Mouse (Mus musculus): ENCODE data around the gene Wfikkn1. TPM values are rescaled to one million over a fixed set of nuclear protein-coding genes. Genes with fewer than 3 reads are reported as not detected.

Wfikkn1 gene
- 1.6 and 2.1 TPM in 2 replicates for polyA plus RNA-seq (2012; rRNA removed)

DNA sequence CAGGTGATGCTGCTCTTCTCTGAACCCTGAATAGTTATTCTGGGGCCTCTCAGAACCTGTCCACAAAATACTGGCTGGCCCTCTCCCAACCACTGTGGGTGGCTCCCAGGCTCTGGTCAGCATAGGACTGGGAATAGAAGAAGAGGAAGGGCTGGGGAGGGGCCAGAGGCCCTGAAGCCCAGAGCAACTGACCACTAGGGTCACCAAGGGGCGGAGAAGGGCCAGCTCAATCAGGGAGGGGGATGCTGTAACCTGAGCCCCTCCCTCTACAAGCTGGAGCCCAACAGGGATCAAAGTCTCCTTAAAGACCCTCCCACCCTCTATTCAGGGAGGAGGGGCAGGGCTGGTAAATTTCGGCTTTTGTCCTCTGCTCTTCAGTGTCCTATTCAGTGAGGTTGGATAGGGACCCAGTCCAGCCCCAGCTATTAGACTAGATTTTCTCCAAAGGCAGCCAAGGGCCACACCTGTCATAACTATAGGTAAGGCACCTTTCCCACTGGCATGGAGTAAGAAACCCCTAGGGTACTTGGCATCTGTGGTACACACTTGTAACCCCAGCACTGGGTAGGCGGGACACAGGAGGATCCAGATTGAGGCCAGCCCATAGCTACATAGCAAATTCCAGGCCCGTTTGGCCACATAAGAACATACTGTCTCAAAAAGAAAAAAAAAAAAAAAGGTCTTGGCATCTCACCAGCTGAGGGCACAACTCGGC is at the start of gene Wfikkn1:
Wfikkn1 (minus strand) TSS at position 663 of the 715 bp plus-strand sequence.

DNA sequence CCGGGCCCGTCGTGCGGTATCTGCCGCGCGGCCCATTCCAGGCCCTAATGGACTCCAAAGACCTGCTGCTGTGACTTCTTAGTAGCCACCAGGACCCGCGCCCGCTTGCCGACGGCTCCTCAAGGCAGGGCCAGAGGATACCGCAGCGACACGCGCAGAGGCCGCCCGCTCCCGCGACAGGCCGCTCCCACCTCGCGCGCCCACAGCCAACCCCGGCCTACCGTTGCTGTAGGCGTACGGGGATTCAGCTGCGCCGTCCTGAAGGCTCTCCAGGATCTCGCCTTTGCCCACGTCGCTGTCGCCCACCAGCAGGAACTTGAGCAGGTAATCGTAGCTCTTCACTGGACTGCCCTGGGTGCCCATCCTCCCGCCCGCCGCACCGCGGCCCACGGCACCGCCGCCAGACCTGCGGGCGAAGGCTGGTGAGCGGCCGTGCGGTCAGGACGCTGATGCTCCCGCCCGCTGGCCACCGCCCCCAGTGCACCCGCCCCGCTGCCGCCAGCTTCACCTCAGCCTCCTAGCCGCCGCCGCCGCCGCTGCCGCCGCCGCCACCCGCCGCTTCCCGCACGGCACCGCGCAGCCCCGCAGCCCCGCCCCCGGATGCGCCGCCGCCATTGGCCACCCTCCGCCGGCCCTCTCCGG is 38.6 kb upstream of the Wfikkn1 start, which contains the start of gene Rab40c:
Rab40c (minus strand) TSS at position 584 of the 642 bp plus-strand sequence.

DNA sequence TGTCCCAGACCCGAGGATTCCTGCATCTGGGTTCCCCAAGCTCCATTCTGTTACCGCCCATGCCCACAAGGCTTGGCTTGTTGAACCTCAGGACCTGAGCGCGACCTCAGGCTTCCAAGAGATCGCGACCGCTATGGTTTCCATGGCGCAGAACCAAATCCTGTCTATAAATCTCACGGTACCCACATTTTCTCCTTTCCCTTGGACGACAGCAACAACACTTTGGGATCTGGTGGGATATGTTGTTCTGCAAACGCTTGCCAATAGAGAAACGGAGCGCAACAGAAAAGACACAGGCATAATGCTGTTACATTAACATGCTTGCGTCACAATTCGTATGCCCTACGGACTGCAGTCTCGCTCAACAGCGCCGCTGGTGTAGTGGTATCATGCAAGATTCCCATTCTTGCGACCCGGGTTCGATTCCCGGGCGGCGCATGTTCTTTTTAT is 5.9 kb downstream of the Wfikkn1 start, which contains the start of gene Mettl26:
Mettl26 (plus strand) TSS at position 354 of the 450 bp plus-strand sequence.

DNA sequence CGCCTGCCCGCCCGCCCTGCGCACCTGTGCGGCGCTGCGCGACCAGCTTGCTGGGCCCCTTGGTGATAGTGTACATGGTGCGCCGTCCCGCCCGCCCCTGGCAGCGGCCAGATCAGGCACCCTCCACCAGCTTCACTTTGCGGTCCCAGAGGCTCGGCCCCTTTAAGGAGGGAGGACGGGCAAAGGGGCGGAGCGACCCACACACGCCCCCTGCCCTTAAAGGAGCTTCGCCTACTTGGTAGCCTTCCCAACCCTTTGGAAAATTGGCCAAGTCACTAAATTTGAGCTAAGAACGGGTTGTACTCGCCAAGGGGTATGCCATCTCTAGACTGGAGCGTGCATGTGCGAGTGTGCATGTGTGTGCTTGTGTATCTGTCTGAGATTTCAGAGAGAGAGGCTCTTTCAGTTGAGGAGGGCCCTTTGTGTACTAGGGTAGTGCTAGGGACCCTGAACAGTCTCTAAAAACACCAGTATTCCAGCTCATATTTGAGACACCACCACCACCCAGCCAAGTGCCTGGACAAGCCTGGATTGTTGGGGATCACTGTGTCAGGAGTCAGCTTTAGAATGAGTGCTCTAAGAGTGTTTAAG is 12.0 kb downstream of the Wfikkn1 start, which contains the start of gene Mcrip2:
Mcrip2 (minus strand) TSS at position 164 of the 591 bp plus-strand sequence.

DNA sequence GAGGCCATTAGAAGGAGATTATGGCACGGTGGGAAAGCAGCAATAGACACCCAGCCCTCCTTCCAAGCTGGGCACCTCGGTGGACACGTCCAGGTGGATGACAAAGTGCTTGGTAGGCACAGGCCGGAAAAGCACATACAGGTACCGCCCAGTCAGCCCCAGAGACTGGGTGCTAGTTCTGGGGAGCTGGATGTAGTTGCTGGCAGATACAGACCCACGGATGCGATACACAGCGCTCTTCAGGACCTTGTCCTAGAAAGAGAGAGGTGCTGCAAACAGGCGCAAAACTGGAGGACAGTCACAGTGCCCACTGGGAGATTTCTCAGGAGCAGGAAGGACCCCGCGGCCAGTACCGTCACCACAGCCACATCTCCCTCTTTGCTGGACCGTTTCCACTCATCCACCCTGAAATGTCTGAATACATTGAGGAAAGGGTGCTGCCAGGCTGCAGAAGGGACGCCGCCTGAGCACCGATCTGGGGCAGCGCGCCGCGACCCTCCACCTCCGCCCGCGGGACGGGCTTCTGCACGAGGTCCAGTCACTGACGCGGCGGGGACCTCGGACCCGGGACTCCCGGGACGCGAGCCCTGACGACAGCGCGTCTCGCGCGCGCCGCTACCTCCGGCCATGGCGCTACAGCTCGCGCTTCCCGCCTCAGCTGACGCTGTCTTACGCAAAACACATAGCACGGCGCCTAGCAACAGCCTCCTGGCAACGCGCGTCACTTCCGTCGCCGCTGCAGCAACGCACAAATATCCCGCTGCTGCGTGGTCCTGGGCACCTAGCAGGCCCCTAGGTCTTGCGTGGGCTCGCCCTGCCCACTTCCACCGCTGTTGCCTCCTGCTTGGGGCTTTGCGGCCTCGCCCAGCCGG is 19.6 kb downstream of the Wfikkn1 start, which contains the start of gene Wdr90:
Wdr90 (minus strand) TSS at position 670 of the 872 bp plus-strand sequence.

DNA sequence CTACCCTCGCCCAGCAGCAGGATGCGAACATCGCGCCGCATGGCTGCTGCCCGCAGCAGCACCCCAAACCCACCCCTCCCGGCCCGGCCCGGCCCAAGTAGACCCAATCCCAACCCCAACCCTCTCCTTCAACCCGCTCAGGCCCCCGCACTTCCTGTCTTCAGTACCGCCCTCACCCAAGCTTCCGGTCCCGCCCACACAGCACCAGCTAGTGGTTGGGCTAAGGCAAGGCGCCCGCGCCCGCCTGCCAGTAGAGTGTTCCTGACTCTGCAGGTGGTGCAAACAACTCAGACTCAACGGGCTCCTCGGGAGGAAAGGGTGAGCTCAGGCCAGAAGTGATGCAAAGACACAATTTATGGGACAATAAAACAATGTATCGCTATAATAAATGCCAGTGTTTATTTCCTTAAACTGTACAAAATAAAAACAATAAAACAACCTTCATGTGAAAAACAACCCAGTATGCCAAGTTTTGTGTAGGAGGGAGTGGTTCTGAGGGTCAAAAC is 36.2 kb downstream of the Wfikkn1 start, which contains the start of gene Rhot2:
Rhot2 (minus strand) TSS at position 456 of the 506 bp plus-strand sequence.

DNA sequence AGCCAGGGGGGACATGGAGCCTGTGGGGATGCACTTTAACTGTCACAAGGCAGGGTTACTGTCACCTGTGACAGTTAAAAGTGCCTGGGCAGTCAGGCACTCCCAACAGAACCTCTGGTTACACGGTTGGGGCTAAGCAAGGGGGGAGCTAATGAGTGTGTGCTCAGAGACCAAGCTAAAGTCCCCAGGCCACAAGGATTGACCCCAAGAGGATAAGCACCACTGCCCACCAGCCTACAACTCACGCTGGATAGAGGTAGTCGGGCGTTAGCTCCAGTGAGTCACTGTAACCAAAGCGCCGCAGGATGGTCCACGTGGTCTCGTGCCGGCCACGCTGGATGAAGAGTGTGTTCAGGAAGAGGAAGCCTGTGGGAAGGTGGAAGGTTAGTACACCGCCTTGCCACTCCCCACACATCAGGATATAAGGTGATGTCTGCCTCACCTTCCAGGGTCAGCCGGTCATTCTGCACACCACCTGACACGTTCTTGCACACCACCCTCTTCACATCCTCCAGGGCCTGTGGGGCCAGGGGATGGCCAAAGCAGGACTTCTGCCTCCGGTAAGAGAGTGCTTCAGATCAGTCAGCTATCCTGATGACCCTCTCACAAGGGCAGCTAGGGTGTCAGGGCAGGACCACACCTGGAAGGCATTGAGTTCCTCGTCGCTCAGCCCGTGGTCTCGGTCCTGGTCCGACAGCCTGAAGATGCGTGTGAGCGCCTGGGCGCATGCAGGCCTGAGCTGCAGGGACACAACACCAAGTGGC is 39.4 kb downstream of the Wfikkn1 start, which contains the start of gene Gm20683:
Gm20683 (minus strand) TSS at position 647 of the 764 bp plus-strand sequence.

DNA sequence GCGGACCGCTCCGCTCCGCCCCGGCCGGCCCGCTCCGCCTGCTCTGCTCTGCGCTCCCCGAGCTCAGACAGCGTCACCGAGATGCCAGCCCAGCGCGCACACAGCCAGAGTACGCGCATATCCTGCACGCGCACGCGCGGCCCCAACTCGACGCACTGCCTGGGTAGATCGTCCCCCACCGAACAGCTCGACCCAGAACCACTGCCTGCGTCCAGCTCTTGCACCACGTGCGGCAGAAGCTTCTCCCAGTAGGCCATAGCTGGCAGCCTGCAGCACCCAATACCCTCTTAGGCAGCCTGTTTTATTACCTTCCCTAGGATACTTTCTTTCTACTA is 43.6 kb downstream of the Wfikkn1 start, which contains the start of gene Rhbdl1:
Rhbdl1 (minus strand) TSS at position 220 of the 335 bp plus-strand sequence.

DNA sequence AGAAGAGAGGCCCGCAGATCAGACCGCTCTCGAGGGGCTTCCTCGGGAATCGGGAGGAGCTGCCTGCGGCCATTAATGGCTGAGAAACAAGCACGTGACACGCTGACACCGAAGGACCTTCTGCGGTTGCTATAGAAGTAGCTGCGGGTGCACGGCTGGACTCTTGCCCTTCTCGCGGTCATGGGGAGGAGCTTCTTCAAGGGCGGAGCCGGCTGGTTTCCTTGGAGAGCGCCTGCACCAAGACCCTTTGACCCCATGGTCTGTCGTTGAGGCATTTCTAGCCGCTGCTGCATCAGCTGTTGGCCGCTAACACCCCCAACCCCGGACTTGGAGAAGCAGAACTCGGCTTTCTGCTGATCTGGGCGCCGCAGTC is 47.4 kb downstream of the Wfikkn1 start, which contains the start of gene Stub1:
Stub1 (minus strand) TSS at position 114 of the 373 bp plus-strand sequence.

DNA sequence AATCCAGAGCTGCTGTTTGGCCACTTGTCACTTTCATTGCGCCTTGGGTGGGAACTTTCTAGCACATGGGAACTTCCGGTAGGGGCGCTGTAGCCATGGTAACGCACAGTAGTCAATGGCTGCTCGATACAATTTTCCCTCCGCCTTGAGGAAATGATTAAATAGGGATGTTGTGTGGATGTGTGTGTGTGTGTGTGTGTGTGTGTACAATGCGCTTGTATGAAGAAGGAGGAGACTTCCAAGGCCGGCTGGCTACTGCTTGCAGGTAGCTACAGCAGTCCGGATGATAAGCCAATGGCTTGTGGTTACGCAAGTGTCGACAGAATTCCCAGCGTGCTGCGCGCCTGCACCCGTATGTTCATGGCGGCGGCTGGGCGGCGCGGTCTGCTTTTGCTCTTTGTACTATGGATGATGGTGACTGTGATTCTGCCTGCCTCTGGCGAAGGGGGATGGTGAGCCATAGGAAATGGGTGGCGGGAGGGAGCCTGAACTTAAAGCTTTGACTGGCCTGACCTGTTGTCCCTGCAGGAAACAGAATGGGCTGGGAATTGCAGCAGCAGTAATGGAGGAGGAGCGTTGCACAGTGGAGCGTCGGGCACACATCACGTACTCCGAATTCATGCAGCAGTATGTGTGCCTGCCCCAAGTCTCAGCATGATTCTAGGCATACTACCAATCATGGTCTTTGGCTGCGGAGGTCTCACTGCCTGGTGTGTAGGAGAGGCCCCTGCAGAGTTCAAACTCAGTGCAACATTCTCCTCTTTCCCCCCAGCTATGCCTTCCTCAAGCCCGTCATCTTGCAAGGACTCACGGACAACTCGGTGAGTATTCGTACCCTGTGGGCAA is 51.7 kb downstream of the Wfikkn1 start, which contains the start of gene Jmjd8:
Jmjd8 (plus strand) TSS at position 156 of the 846 bp plus-strand sequence.

Other genes starting within 250 kb of the Wfikkn1 start
- gene Gng13, start 163.7 kb downstream of the Wfikkn1 start, polyA plus RNA-seq (2012; rRNA removed), result 0.17 and 0.48 TPM in 2 replicates
- 9.4 and 10.7 TPM in 2 replicates for gene Chtf18, start 153.4 kb downstream of the Wfikkn1 start, polyA plus RNA-seq (2012; rRNA removed)
- gene Rpusd1, start 153.2 kb downstream of the Wfikkn1 start, polyA plus RNA-seq (2012; rRNA removed), result 37.3 and 40.1 TPM in 2 replicates
- 0.59 and 0.60 TPM in 2 replicates for gene Mslnl, start 144.8 kb downstream of the Wfikkn1 start, polyA plus RNA-seq (2012; rRNA removed)
- gene Msln, start 126.5 kb downstream of the Wfikkn1 start, polyA plus RNA-seq (2012; rRNA removed), result 5.1 and 8.6 TPM in 2 replicates
- gene Narfl, start 107.1 kb downstream of the Wfikkn1 start, polyA plus RNA-seq (2012; rRNA removed), result 23.0 and 24.0 TPM in 2 replicates
- gene Haghl, start 95.2 kb downstream of the Wfikkn1 start, polyA plus RNA-seq (2012; rRNA removed), result 42.7 and 47.9 TPM in 2 replicates
- not detected in 2 replicates for gene Ccdc78, start 94.3 kb downstream of the Wfikkn1 start, polyA plus RNA-seq (2012; rRNA removed)
- 140 and 190 TPM in 2 replicates for gene Fam173a, start 88.0 kb downstream of the Wfikkn1 start, polyA plus RNA-seq (2012; rRNA removed)
- gene AC134908.4, start 85.2 kb downstream of the Wfikkn1 start, polyA plus RNA-seq (2012; rRNA removed), result 0.90 and 1.5 TPM in 2 replicates
- gene Metrn, start 83.7 kb downstream of the Wfikkn1 start, polyA plus RNA-seq (2012; rRNA removed), result 30.8 and 45.3 TPM in 2 replicates
- 6.1 and 6.7 TPM in 2 replicates for gene Fbxl16, start 71.8 kb downstream of the Wfikkn1 start, polyA plus RNA-seq (2012; rRNA removed)
- gene Wdr24, start 57.2 kb downstream of the Wfikkn1 start, polyA plus RNA-seq (2012; rRNA removed), result 41.6 and 47.1 TPM in 2 replicates
- gene Jmjd8, start 52.0 kb downstream of the Wfikkn1 start, polyA plus RNA-seq (2012; rRNA removed), result 61.3 and 67.4 TPM in 2 replicates
- 184 and 196 TPM in 2 replicates for gene Stub1, start 47.5 kb downstream of the Wfikkn1 start, polyA plus RNA-seq (2012; rRNA removed)
- gene Rhbdl1, start 43.6 kb downstream of the Wfikkn1 start, polyA plus RNA-seq (2012; rRNA removed), result 20.1 and 27.0 TPM in 2 replicates
- gene Gm20683, start 39.1 kb downstream of the Wfikkn1 start, polyA plus RNA-seq (2012; rRNA removed), result 87.9 and 110 TPM in 2 replicates
- gene Rhot2, start 36.0 kb downstream of the Wfikkn1 start, polyA plus RNA-seq (2012; rRNA removed), result 134 and 145 TPM in 2 replicates
- 31.9 and 49.4 TPM in 2 replicates for gene Wdr90, start 19.4 kb downstream of the Wfikkn1 start, polyA plus RNA-seq (2012; rRNA removed)
- 146 and 175 TPM in 2 replicates for gene Mcrip2, start 12.1 kb downstream of the Wfikkn1 start, polyA plus RNA-seq (2012; rRNA removed)
- 300 and 336 TPM in 2 replicates for gene Mettl26, start 5.8 kb downstream of the Wfikkn1 start, polyA plus RNA-seq (2012; rRNA removed)
- 53.2 and 56.8 TPM in 2 replicates for gene Rab40c, start 38.9 kb upstream of the Wfikkn1 start, polyA plus RNA-seq (2012; rRNA removed)
- gene Pigq, start 64.1 kb upstream of the Wfikkn1 start, polyA plus RNA-seq (2012; rRNA removed), result 111 and 122 TPM in 2 replicates
- gene Nhlrc4, start 64.1 kb upstream of the Wfikkn1 start, polyA plus RNA-seq (2012; rRNA removed), result not detected in 2 replicates
- gene A930017K11Rik, start 71.7 kb upstream of the Wfikkn1 start, polyA plus RNA-seq (2012; rRNA removed), result 0.10 TPM in 1 of 2 replicates, not detected in the other
- gene Capn15, start 104.9 kb upstream of the Wfikkn1 start, polyA plus RNA-seq (2012; rRNA removed), result 50.6 and 50.9 TPM in 2 replicates
- 25.1 and 27.4 TPM in 2 replicates for gene Rab11fip3, start 188.7 kb upstream of the Wfikkn1 start, polyA plus RNA-seq (2012; rRNA removed)
- gene Decr2, start 209.5 kb upstream of the Wfikkn1 start, polyA plus RNA-seq (2012; rRNA removed), result 21.1 and 26.3 TPM in 2 replicates
- gene Nme4, start 214.7 kb upstream of the Wfikkn1 start, polyA plus RNA-seq (2012; rRNA removed), result 15.7 and 16.6 TPM in 2 replicates
- gene Tmem8, start 232.4 kb upstream of the Wfikkn1 start, polyA plus RNA-seq (2012; rRNA removed), result 261 and 361 TPM in 2 replicates
- gene Mrpl28, start 242.6 kb upstream of the Wfikkn1 start, polyA plus RNA-seq (2012; rRNA removed), result 87.5 and 93.2 TPM in 2 replicates

All from colon, adult 2 months (tissue).